Comparison of ENCODE assay signal across 27 mouse cellular contexts in the genomic region with DNA sequence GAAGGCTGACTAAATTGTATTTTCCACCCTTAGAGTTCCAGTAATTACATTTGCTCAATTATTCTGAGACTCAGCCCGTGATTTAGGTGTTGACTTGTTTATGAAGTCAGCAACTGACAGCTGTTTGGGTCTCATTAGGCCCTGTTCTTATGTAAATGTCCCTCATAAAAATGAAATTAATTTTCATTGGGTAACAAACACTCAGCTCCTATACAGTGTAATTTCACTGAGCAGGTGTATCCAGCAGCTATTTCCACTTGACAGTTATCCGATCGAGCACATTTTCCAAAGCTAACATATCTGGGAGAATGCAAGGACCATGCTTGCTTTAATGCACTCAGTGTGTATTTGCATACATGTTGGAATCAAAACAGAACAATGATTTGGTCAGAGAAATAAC.
DNase-seq lines count a peak whose midpoint lies in the region; ATAC-seq lines count a peak whose summit lies in the region.
"Had no signal": no experiment of that assay in that cellular context is flagged by ENCODE, and none has a peak within 500 bp of the region (broad histone marks: within the 10 kb centered on the region; RNA-seq: fewer than 3 reads in every experiment).

No protein-coding gene starts in this region.

- no peak overlapping the region for H3K9ac ChIP-seq in forebrain, embryonic 13.5 days
- H3K9ac ChIP-seq in forebrain, embryonic 16.5 days (replicated peaks; ENCODE audit: low read depth, low read length), result no peak overlapping the region
- no peak overlapping the region for H3K9ac ChIP-seq in hindbrain, embryonic 16.5 days (ENCODE audit: low read depth, low read length)
- H3K9ac ChIP-seq in hindbrain, embryonic 12.5 days, result no peak overlapping the region
- H3K9ac ChIP-seq in neural tube, embryonic 12.5 days, result no peak overlapping the region
- H3K9ac ChIP-seq: embryonic facial prominence, embryonic 13.5 days; forebrain, embryonic 12.5 days; heart, embryonic 12.5 days; heart, embryonic 15.5 days; hindbrain, embryonic 14.5 days had no signal

- peak; percentile 53; the same call in 1 of the 2 replicates for ATAC-seq in forebrain, embryonic 13.5 days
- ATAC-seq in forebrain, embryonic 16.5 days, result no peak
- ATAC-seq in hindbrain, embryonic 16.5 days, result peak; percentile 54; the same call in 1 of the 2 replicates
- ATAC-seq in hindbrain, embryonic 12.5 days (ENCODE audit: low FRiP score), result no peak
- ATAC-seq in neural tube, embryonic 12.5 days (ENCODE audit: low FRiP score, low read depth), result peak; percentile 58; the same call in 1 of the 2 replicates
- ATAC-seq: Patski had no signal

- no peak overlapping the region for H3K4me3 ChIP-seq in forebrain, embryonic 13.5 days
- H3K4me3 ChIP-seq in forebrain, embryonic 16.5 days (replicated peaks; ENCODE audit: low read length), result no peak overlapping the region
- no peak overlapping the region for H3K4me3 ChIP-seq in hindbrain, embryonic 16.5 days (ENCODE audit: low read length)
- H3K4me3 ChIP-seq in hindbrain, embryonic 12.5 days, result no peak overlapping the region
- H3K4me3 ChIP-seq in neural tube, embryonic 12.5 days, result no peak overlapping the region
- H3K4me3 ChIP-seq: embryonic facial prominence, embryonic 10.5 days; embryonic facial prominence, embryonic 13.5 days; erythroblast, embryonic 14.5 days; forebrain, embryonic 12.5 days; heart, embryonic 12.5 days; heart, embryonic 15.5 days; hindbrain, embryonic 10.5 days had no signal

- H3K4me1 ChIP-seq in forebrain, embryonic 13.5 days, result no peaks in the 10 kb centered on the region
- H3K4me1 ChIP-seq in forebrain, embryonic 16.5 days (replicated peaks; ENCODE audit: control insufficient read depth, insufficient read depth, low read length), result no peaks in the 10 kb centered on the region; the same call in 1 of the 2 replicates
- H3K4me1 ChIP-seq in hindbrain, embryonic 16.5 days (ENCODE audit: control insufficient read depth, insufficient read depth, low read depth, low read length), result no peaks in the 10 kb centered on the region
- no peaks in the 10 kb centered on the region for H3K4me1 ChIP-seq in hindbrain, embryonic 12.5 days
- H3K4me1 ChIP-seq in neural tube, embryonic 12.5 days, result no peaks in the 10 kb centered on the region
- H3K4me1 ChIP-seq: embryonic facial prominence, embryonic 10.5 days; embryonic facial prominence, embryonic 13.5 days; forebrain, embryonic 12.5 days; heart, embryonic 12.5 days; heart, embryonic 15.5 days; hindbrain, embryonic 10.5 days had no signal

- no peaks in the 10 kb centered on the region for H3K27me3 ChIP-seq in forebrain, embryonic 13.5 days
- H3K27me3 ChIP-seq in forebrain, embryonic 16.5 days (replicated peaks; ENCODE audit: control insufficient read depth, insufficient read depth, low read length), result no peaks in the 10 kb centered on the region
- no peaks in the 10 kb centered on the region for H3K27me3 ChIP-seq in hindbrain, embryonic 16.5 days (replicated peaks; ENCODE audit: control insufficient read depth, insufficient read depth, low read length)
- H3K27me3 ChIP-seq in hindbrain, embryonic 12.5 days, result no peaks in the 10 kb centered on the region
- H3K27me3 ChIP-seq in neural tube, embryonic 12.5 days (replicated peaks), result no peaks in the 10 kb centered on the region
- H3K27me3 ChIP-seq: embryonic facial prominence, embryonic 13.5 days; forebrain, embryonic 12.5 days; heart, embryonic 12.5 days; heart, embryonic 15.5 days had no signal

- H3K36me3 ChIP-seq in forebrain, embryonic 13.5 days (ENCODE audit: poor library complexity, severe bottlenecking), result no peaks in the 10 kb centered on the region
- no peaks in the 10 kb centered on the region for H3K36me3 ChIP-seq in forebrain, embryonic 16.5 days (ENCODE audit: control insufficient read depth, insufficient read depth)
- no peaks in the 10 kb centered on the region for H3K36me3 ChIP-seq in hindbrain, embryonic 16.5 days (ENCODE audit: control insufficient read depth, insufficient read depth, low read length)
- no peaks in the 10 kb centered on the region for H3K36me3 ChIP-seq in hindbrain, embryonic 12.5 days
- no peaks in the 10 kb centered on the region for H3K36me3 ChIP-seq in neural tube, embryonic 12.5 days
- H3K36me3 ChIP-seq: embryonic facial prominence, embryonic 10.5 days; embryonic facial prominence, embryonic 13.5 days; forebrain, embryonic 12.5 days; heart, embryonic 12.5 days; heart, embryonic 15.5 days; hindbrain, embryonic 10.5 days had no signal

- H3K27ac ChIP-seq in forebrain, embryonic 13.5 days, result no peak overlapping the region
- no peak overlapping the region for H3K27ac ChIP-seq in forebrain, embryonic 16.5 days (ENCODE audit: low read length)
- H3K27ac ChIP-seq in hindbrain, embryonic 16.5 days (ENCODE audit: low read depth, low read length), result no peak overlapping the region
- no peak overlapping the region for H3K27ac ChIP-seq in hindbrain, embryonic 12.5 days
- H3K27ac ChIP-seq in neural tube, embryonic 12.5 days, result no peak overlapping the region
- H3K27ac ChIP-seq: embryonic facial prominence, embryonic 10.5 days; embryonic facial prominence, embryonic 13.5 days; forebrain, embryonic 12.5 days; heart, embryonic 15.5 days; hindbrain, embryonic 10.5 days; hindbrain, embryonic 14.5 days had no signal

- no peaks in the 10 kb centered on the region for H3K9me3 ChIP-seq in forebrain, embryonic 13.5 days (replicated peaks)
- no peaks in the 10 kb centered on the region for H3K9me3 ChIP-seq in forebrain, embryonic 16.5 days (ENCODE audit: control insufficient read depth, low read length)
- H3K9me3 ChIP-seq in hindbrain, embryonic 16.5 days (ENCODE audit: control insufficient read depth, low read length), result no peaks in the 10 kb centered on the region
- no peaks in the 10 kb centered on the region for H3K9me3 ChIP-seq in hindbrain, embryonic 12.5 days (replicated peaks)
- no peaks in the 10 kb centered on the region for H3K9me3 ChIP-seq in neural tube, embryonic 12.5 days
- H3K9me3 ChIP-seq: embryonic facial prominence, embryonic 10.5 days; embryonic facial prominence, embryonic 13.5 days; forebrain, embryonic 12.5 days; heart, embryonic 12.5 days; heart, embryonic 15.5 days; hindbrain, embryonic 10.5 days had no signal

- no peak overlapping the region for H3K4me2 ChIP-seq in forebrain, embryonic 13.5 days
- no peak overlapping the region for H3K4me2 ChIP-seq in forebrain, embryonic 16.5 days (ENCODE audit: low read length)
- H3K4me2 ChIP-seq in hindbrain, embryonic 16.5 days (ENCODE audit: low read length), result no peak overlapping the region
- no peak overlapping the region for H3K4me2 ChIP-seq in hindbrain, embryonic 12.5 days (replicated peaks)
- no peak overlapping the region for H3K4me2 ChIP-seq in neural tube, embryonic 12.5 days (replicated peaks)
- H3K4me2 ChIP-seq: embryonic facial prominence, embryonic 13.5 days; forebrain, embryonic 12.5 days; heart, embryonic 12.5 days; heart, embryonic 15.5 days; hindbrain, embryonic 14.5 days had no signal

- DNase-seq in neural tube, embryonic 10.5 days (ENCODE audit: extremely low spot score, low spot score), result no peak
- DNase-seq in adrenal gland, adult 18-20 months (ENCODE audit: low spot score in 2 of 2), result no peak
- DNase-seq: adrenal gland, adult 2 months; adrenal gland, postnatal 14 days; cerebellum, adult 11-12 months; cerebellum, adult 8-10 months; cerebellum, postnatal 10 days; cerebellum, postnatal 36 days; embryo, embryonic 11 days; gastrocnemius, postnatal 10 days; gastrocnemius, postnatal 36 days; heart, postnatal 10 days; heart, postnatal 36 days had no signal

- 73% methylated on average over 3 of the region's 3 CpGs for WGBS in forebrain, embryonic 13.5 days
- WGBS in forebrain, embryonic 16.5 days, result 56% methylated on average over 3 of the region's 3 CpGs
- WGBS in hindbrain, embryonic 16.5 days, result 60% methylated on average over 3 of the region's 3 CpGs
- WGBS in hindbrain, embryonic 12.5 days, result 82% methylated on average over 3 of the region's 3 CpGs
- WGBS in neural tube, embryonic 12.5 days, result 68% methylated on average over 3 of the region's 3 CpGs

Comparison
In these comparisons a context has a peak if more than half of its experiments do, and no peak if none do; other contexts are left out.
1. ATAC-seq: peak in forebrain, embryonic 13.5 days (single experiment), hindbrain, embryonic 16.5 days (single experiment) and neural tube, embryonic 12.5 days (single experiment); none in forebrain, embryonic 16.5 days (single experiment) and hindbrain, embryonic 12.5 days (single experiment).